Mouse (Mus musculus): ENCODE results near the gene Slit3.

DNA sequence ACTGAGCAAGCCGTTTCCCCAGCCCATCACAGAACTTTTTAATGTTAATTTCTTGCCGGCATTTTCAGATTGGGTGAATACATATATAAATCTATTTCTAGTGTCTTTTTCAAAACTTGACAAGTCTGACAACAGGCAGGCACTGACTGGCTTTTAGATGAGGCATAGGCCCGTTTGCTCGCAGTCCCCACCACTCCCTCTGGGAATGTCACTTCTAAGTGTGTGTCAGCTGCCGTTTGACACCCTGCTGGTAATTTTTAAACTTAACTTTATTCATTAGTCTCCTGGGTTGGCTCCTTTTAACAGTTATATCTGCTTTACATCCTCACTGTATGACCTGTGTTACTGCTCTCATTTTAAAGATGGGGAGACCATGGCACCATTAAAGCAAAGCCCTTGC, 21.2 kb downstream of the Slit3 start:
- no peak for TF ChIP-seq POLR2A (IDR thresholded peaks at IDR 0.05; ENCODE audit: low read depth, low read length)
- no peak for TF ChIP-seq CTCF (IDR thresholded peaks at IDR 0.05; ENCODE audit: borderline replicate concordance, insufficient read depth, low read length)
